Mouse (Mus musculus) brain, embryonic 14.5 days (tissue): ENCODE results near the gene Nckipsd.

ENCODE experiments used
- CTCF ChIP-seq: fragments of 200-500 bp; IDR thresholded peaks from 2 replicates; pipeline ENCODE4 v1.5.1; 2012; ENCODE audit warnings: inconsistent platforms, mild to moderate bottlenecking, moderate library complexity, borderline replicate concordance; ENCODE audit not compliant: insufficient read depth, insufficient read length; ENCODE audit errors: extremely low read depth
- POLR2A ChIP-seq: fragments of 200-500 bp; IDR thresholded peaks from 2 replicates; pipeline ENCODE4 v1.6.1; 2012; ENCODE audit warnings: mild to moderate bottlenecking, inconsistent platforms, borderline replicate concordance; ENCODE audit not compliant: poor library complexity, insufficient read depth, insufficient read length, severe bottlenecking; ENCODE audit errors: extremely low read depth

- TF ChIP-seq CTCF (no peak), POLR2A (no peak)
These were observed 21.7 kb upstream of the Nckipsd start for GRCm38 (mm10) chr9:108786494-108786893.
